In genomic region chr9:117900631-117901030, GRCm38 (mm10) we compare ENCODE assay signal across 17 mouse cellular contexts.
"Had no signal": no experiment of that assay in that cellular context is flagged by ENCODE, and none has a peak within 500 bp of the region (broad histone marks: within the 10 kb centered on the region; RNA-seq: fewer than 3 reads in every experiment).

No protein-coding gene starts in this region.

- H3K27me3 ChIP-seq: lung, embryonic 15.5 days; midbrain, embryonic 13.5 days; midbrain, embryonic 15.5 days; neural tube, embryonic 12.5 days; stomach, embryonic 15.5 days had no signal

- H3K4me3 ChIP-seq: lung, embryonic 15.5 days; megakaryocyte, embryonic 14.5 days; midbrain, embryonic 13.5 days; midbrain, embryonic 15.5 days; neural tube, embryonic 12.5 days; stomach, embryonic 15.5 days had no signal

- H3K4me2 ChIP-seq: lung, embryonic 15.5 days; midbrain, embryonic 11.5 days; midbrain, embryonic 13.5 days; midbrain, embryonic 15.5 days; neural tube, embryonic 12.5 days; stomach, embryonic 15.5 days had no signal

- DNase-seq: lung, adult 2 months; lung, postnatal 14 days; lung, postnatal 36 days; right cerebral cortex, postnatal 14 days; thymus, adult 2 months; thymus, postnatal 25 days; thymus, postnatal 4 days had no signal

- H3K4me1 ChIP-seq: lung, embryonic 15.5 days; midbrain, embryonic 13.5 days; midbrain, embryonic 15.5 days; neural tube, embryonic 12.5 days; stomach, embryonic 15.5 days had no signal

- H3K36me3 ChIP-seq: lung, embryonic 15.5 days; midbrain, embryonic 13.5 days; midbrain, embryonic 15.5 days; neural tube, embryonic 12.5 days; stomach, embryonic 15.5 days had no signal

- H3K9ac ChIP-seq: lung, embryonic 15.5 days; midbrain, embryonic 13.5 days; midbrain, embryonic 15.5 days; neural tube, embryonic 12.5 days; stomach, embryonic 15.5 days had no signal

- ATAC-seq: lung, postnatal 0 days; midbrain, embryonic 13.5 days; midbrain, embryonic 15.5 days had no signal

- H3K9me3 ChIP-seq: lung, embryonic 15.5 days; midbrain, embryonic 13.5 days; midbrain, embryonic 15.5 days; neural tube, embryonic 12.5 days; stomach, embryonic 15.5 days had no signal

- H3K27ac ChIP-seq: lung, embryonic 15.5 days; macrophage; midbrain, embryonic 13.5 days; midbrain, embryonic 15.5 days; neural tube, embryonic 12.5 days; stomach, embryonic 15.5 days; stomach, postnatal 0 days had no signal
